Mouse (Mus musculus): Measurements from ENCODE around the gene Casp2.

Gene Casp2

DNA sequence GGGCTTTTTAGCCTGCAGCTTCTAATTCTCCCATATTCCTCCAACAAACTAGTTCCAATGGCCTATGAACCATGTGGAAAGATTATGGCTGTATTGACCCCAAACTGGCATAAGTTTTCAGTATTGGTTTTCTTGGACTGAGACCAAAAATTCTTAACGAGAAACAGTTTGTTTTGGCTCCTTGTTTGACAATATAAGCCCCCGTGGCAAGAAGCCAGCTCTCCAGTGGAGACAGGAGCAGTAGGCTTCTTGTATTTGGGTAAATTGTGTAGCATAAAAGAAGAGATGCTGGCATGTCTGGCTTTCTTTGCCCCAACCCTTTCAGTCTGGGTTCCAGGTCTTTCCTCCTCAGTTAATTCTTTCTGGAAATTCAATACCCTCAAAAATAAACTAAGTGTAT, 11.4 kb downstream of the Casp2 start:
- DNase-seq (ENCODE audit: low spot score in 2 of 2), result no peak

DNA sequence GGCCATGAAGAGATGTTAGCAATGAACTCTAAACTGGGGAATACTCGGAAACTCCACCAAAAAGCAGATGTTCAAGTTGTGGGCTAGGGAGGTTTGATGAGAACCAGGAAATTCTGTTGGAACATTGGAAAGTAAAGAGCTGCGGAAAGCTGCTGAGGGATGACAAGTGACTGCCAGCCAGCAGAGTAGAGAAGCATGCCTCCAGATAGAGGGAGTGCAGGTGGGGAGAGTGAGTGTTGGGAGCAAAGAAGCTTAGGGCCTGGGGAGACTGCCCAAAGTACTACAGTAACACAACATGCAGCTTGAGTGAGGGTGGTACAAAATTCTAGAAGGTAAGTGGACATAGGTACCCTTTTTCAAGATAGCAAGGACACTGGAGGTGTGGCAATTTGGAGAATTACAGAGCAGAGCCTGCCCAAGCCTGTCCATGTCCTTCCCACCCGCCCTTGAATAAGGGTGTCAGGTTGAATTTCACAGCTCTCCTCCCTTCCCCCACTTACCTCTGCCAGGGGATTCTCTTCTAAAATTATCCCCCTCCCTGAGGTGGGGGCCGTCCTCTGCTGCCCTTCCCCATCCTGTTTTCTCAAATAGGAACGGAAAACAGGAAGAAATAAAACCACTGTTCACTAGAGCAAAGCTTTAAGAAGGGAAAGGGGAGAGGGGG, 18.2 kb downstream of the Casp2 start:
- DNase-seq (ENCODE audit: low spot score in 2 of 2), result no peak

GRCm38 (mm10) chr6:42286448-42286847, 21.7 kb downstream of the Casp2 start, which contains the start of gene Clcn1:
Gene Clcn1, plus strand, starts transcription at chr6:42286685.
- no peak for DNase-seq (ENCODE audit: low spot score in 2 of 2)

DNA sequence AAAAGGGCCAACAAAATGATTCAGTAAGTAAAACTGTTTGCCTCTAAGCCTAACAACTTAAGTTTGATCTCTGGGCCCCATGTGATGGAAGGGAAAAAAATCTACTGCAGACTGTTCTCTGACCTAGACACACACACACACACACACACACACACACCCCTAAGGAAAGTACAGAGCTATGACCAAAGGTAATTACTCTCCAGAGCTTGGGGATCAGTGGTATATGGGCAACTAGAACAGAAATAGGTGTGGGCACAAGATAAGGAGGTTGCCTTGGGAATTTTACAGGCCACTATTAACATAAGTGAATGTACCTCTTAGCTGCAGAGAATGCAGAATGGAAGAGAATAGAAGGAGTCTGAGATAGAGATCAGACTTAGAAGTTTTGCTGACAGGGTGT, 22.8 kb downstream of the Casp2 start:
- DNase-seq (ENCODE audit: low spot score in 2 of 2), result no peak

GRCm38 (mm10) chr6:42293327-42293726, 28.5 kb downstream of the Casp2 start:
- DNase-seq (ENCODE audit: low spot score in 2 of 2), result no peak

- no peak for DNase-seq (ENCODE audit: low spot score in 2 of 2)
These were observed 30.8 kb downstream of the Casp2 start for GRCm38 (mm10) chr6:42295549-42296094.

DNA sequence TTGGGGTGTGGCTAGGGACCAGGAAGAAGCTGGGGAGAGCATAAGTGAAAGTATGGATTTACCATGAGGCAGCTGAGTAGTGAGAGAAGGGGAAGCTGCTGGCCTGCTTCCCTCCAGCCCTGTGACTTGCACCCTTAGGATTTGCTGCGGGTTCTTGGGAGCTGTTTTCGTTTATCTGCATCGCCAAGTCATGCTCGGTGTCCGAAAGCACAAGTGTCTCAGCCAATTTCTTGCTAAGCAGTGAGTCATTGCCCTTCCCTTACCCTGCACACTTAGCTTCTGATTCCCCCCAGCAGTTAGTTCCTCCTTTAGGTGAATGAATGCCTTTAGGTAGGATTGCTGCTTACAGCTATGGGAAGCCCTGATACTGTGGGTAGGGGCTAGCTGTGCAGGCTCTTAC, 34.6 kb downstream of the Casp2 start:
- DNase-seq (ENCODE audit: low spot score in 2 of 2), result no peak

GRCm38 (mm10) chr6:42309816-42310378, 45.1 kb downstream of the Casp2 start:
- no peak for DNase-seq (ENCODE audit: low spot score in 2 of 2)

DNA sequence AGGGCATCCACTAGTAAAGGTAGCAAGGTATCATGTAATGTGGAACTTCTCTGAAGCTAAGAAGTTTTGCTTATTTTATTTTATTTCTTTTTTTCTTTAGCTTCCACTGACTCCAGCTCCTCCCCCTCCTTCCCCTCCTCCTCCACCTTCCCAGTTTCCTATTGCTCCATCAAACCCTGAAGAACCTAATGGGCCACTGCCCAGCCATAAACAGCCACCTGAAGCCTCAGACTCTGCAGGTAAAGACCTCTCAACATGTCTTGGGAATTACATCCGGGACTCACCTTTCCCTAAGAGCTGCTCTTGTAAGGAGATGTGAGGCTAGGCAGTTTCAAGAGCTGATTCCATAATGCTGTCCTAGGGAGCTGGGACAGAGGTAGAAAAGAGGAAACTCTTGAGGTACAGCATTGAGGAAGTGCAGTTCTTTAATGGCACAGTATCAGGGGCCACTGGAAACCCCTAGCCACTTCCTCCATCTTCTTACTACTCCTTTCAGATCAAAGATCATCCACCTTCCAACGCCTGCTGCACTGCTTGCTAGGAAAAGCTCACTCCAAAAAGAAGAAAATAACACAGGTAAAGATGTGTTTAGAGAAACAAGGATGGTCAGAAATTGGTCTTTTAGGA, 45.8 kb downstream of the Casp2 start:
- DNase-seq (ENCODE audit: low spot score in 2 of 2), result no peak

GRCm38 (mm10) chr6:42318293-42318692, 53.5 kb downstream of the Casp2 start:
- DNase-seq (ENCODE audit: low spot score in 2 of 2), result no peak

DNA sequence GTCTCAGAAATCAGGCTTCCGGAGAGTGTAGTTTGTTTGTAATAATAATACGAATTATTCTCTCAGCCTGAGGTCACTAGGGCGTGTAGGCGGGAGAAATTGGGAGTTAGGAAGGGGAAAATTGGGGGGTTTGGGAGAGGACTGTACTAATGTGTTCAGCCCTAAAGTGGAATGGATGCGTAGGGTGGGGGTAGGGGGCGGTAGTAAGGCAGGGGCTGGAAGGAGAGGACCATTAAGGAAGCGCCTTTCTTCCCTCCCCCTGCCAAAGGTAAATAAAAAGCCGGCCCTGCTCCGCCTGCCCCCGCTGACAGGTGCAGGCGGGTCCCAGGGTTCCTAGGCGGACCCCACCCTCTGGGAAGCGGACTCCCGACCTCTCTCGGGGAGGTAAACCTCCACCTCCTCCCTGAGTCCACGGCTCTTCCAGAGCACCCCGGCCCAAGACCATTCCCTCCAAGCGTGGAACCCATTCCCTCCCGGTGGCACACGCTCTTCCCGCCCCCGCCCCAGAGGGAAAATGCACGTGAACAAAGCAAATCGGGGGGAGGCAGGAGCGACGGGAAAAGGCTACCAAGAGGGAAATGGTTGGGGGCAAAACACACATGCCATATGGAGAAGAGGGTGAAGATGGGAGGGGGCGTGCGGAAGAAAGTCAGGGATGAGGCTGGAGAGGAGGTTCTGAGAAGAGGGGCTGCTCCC, 58.7 kb downstream of the Casp2 start:
- DNase-seq (ENCODE audit: low spot score in 2 of 2), result no peak

GRCm38 (mm10) chr6:42324067-42324481, 59.3 kb downstream of the Casp2 start:
- peak in 1 of 2 experiments; percentile 50 for DNase-seq (ENCODE audit: low spot score in 2 of 2)

DNA sequence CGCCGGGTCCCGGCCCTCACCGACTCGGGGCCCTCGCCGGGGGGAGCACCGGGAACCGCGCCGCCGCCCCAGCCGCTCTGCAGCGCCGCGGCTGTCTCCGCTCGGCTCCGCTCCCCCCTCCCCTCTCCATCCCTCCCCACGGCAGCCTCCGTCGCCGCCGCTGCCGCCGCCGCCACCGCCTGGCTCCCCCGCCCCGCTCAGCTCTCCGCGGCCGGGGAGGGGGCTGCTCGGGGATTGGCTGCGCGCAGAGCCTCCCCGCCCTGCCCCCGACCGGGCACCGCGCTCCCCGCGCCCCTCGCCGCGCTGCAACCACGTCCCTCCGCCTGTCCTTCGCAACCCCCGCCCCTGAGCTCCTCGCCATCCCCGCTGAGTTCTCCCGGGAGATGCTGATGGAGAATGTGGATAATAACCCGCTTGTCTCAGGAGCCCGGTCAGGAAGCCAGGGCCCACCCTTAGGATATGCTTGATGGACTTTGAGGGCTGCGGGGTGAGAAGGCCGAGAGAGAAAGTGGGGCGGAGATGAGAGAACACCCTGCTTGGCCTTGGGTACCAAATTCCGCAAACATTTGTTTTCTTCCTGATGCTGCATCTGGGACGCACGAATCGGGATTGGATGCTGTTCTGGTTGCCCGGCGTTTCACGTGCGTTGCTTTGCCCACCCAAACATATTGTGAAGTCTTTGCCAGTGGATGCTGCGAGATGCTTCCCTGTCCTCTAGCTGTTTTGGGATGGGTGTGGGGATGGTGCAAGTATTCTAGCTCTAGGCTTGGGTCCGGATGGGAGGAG, 59.9 kb downstream of the Casp2 start, which contains the start of gene Fam131b:
TSS of gene Fam131b (minus strand) at position 162 of the 786 bp plus-strand sequence.
- DNase-seq (ENCODE audit: low spot score in 2 of 2), result peak; percentile 67 to 76

GRCm38 (mm10) chr6:42325268-42325609, 60.5 kb downstream of the Casp2 start:
- peak; percentile 88 to 91 for DNase-seq (ENCODE audit: low spot score in 2 of 2)

DNA sequence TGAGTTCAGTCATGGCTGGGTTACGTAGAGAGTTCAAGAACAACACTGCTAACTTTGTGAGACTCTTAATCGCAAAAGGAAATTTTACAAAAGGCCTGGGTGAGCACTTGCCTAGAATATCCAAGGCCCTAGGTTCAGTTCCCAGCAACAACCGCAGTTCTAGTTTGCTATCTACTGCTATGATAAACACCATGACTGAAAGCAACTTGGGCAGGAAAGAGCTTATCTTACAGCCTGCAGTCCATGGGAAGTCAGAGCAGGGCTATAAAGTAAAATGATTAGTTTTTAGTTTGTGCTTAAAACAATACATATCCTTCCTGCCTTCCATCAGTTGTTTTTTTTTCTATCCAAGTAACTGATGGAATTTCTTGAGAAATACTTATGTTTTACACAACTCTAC, 61.7 kb downstream of the Casp2 start:
- DNase-seq (ENCODE audit: low spot score in 2 of 2), result no peak

DNA sequence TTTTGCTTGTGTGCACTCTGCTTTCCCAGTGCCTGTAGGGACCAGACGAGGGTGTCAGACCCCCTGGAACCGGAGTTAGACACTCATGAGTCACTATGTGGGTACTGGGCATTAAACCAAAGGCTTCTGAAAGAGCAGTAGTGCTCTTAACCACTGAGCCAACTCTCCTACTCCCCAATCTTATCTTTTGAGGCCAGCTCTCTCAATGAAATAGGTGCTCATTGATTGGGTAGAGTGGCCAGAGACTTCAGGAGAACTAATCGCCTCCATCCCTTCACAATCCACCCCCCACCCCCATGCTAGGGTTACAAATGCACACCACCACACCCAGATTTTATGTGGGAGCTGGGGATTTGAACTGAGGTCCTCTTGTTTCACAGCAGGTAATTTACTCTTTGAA, 64.0 kb downstream of the Casp2 start:
- DNase-seq (ENCODE audit: low spot score in 2 of 2), result no peak

DNA sequence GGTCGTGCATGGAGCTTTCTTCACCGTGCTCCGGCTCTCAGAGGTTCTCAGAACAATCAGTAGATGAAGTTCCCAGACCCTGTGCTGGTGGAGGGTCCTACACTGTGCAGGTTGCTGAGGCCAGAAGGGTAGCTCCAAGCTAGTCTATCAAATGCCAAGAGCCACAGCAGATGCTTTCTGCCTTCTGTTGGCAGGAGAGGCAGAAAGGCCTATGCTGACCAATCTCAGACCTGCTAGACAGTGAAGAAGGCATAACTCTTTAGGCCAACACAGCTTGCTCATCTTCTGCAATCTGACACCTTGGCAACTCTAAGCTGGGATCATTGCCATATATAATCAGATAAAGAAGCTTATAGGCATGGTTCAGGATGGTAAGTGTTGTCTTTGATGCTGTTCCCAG, 65.4 kb downstream of the Casp2 start:
- no peak for DNase-seq (ENCODE audit: low spot score in 2 of 2)

DNA sequence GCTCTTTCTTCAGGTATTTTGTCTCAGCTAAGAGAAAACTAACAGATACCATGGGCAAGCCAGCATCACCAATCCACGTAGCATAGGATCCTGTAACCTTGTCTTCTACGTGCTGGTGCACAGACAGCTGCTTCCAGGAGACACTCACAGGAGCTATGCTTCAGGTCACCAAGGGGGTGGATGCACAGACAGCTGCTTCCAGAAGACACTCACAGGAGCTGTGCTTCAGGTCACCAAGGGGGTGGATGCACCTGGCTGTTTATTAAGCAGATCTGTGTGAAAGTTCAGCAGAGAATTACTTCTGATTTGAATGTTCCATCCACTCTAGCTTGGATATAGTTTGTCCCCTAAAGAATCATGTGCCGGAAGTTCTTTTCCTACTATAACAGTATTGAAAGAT, 66.2 kb downstream of the Casp2 start:
- DNase-seq (ENCODE audit: low spot score in 2 of 2), result no peak

All from frontal cortex, postnatal 36 days (tissue).